Mouse (Mus musculus) adrenal gland, adult 18-20 months (tissue): ENCODE results near the gene Cyp4a31. TPM values are rescaled to one million over a fixed set of nuclear protein-coding genes. Genes with fewer than 3 reads are reported as not detected.

Experiments
- total RNA-seq, 2 experiments: library from RNA; stranded (reverse); gene quantifications; 1 replicate in 1 of 2; 2 replicates in 1 of 2; pipeline ENCODE4 v1.2.3; 2021

Cyp4a31 gene
- total RNA-seq, 2 experiments from 2014 or later = not detected

Other genes with a start within 250 kb of the Cyp4a31 start
- gene Cyp4a12b, start 152.0 kb upstream of the Cyp4a31 start, total RNA-seq = not detected
- not detected for gene Cyp4a30b, start 111.0 kb upstream of the Cyp4a31 start, total RNA-seq
- under 1 TPM in 1 of 2 experiments, not detected in 1; 0.46 TPM for gene Cyp4a14, start 67.5 kb upstream of the Cyp4a31 start, total RNA-seq
- gene Cyp4a10, start 45.4 kb upstream of the Cyp4a31 start, total RNA-seq = under 1 TPM in 1 of 2 experiments, not detected in 1; 0.53 TPM
- gene Cyp4a32, start 37.3 kb downstream of the Cyp4a31 start, total RNA-seq = not detected
- gene Cyp4b1, start 84.1 kb downstream of the Cyp4a31 start, total RNA-seq = 10 to 100 TPM; 28.9 to 33.3 TPM
- gene Efcab14, start 174.1 kb downstream of the Cyp4a31 start, total RNA-seq = 10 to 100 TPM; 77.2 to 91.0 TPM
- gene Tex38, start 217.4 kb downstream of the Cyp4a31 start, total RNA-seq = 1 to 10 TPM; 2.0 to 2.3 TPM
- 10 to 100 TPM; 45.2 to 51.9 TPM for gene Atpaf1, start 221.2 kb downstream of the Cyp4a31 start, total RNA-seq